Mouse (Mus musculus) CH12.LX (cell line): ENCODE measurements around the gene Caln1. TPM values are rescaled to one million over a fixed set of nuclear protein-coding genes. Genes with fewer than 3 reads are reported as not detected.

Experiments
- DNase-seq: peaks from one replicate; pipeline ENCODE4 v3.0.0-alpha.2; 2013; ENCODE audit errors: extremely low read depth
- H3K27ac ChIP-seq: 2 replicates; pipeline ENCODE4 v1.5.1; 2012; ENCODE audit warnings: low read depth, mild to moderate bottlenecking, control low read depth, moderate library complexity; ENCODE audit not compliant: insufficient read depth
- H3K27me3 ChIP-seq: replicated peaks from 2 replicates; pipeline ENCODE3; 2012; ENCODE audit warnings: inconsistent platforms
- H3K36me3 ChIP-seq, 2 experiments: replicated peaks in 1 of 2; 2 replicates each; pipeline versions ENCODE3 to v1.6.1; 2012; ENCODE audit warnings: inconsistent platforms in 1 of 2, low read length in 1 of 2, mild to moderate bottlenecking in 1 of 2, mixed read lengths in 1 of 2, moderate library complexity in 1 of 2; ENCODE audit not compliant: control insufficient read depth in 1 of 2, insufficient read depth in 1 of 2
- H3K4me1 ChIP-seq, 2 experiments: 2 replicates each; pipeline ENCODE4 v1.6.1; 2012; ENCODE audit warnings: inconsistent platforms in 1 of 2, moderate library complexity in 1 of 2; ENCODE audit not compliant: insufficient read depth in 2 of 2, control insufficient read depth in 1 of 2
- H3K4me2 ChIP-seq: 2 replicates; pipeline ENCODE4 v1.6.1; 2012; ENCODE audit warnings: low read depth, mild to moderate bottlenecking, control low read depth; ENCODE audit not compliant: poor library complexity, insufficient read depth, severe bottlenecking
- H3K4me3 ChIP-seq, 3 experiments: fragments of 150-350 bp in 1 of 3; sonication (generic) in 1 of 3; replicated peaks in 1 of 3; 2 replicates each; pipeline versions ENCODE3 to v1.5.1; 2011 to 2012; ENCODE audit warnings: low read depth in 2 of 3, low read length in 2 of 3, mild to moderate bottlenecking in 2 of 3, moderate library complexity in 2 of 3, control low read depth in 1 of 3, improper control_type of control experiment in 1 of 3, inconsistent platforms in 1 of 3, mixed read lengths in 1 of 3; ENCODE audit not compliant: poor library complexity in 1 of 3
- H3K79me2 ChIP-seq: replicated peaks from 2 replicates; pipeline ENCODE4 v1.6.1; 2012; ENCODE audit warnings: mild to moderate bottlenecking, moderate library complexity; ENCODE audit not compliant: control insufficient read depth, poor library complexity, insufficient read depth, severe bottlenecking; ENCODE audit errors: extremely low read depth
- H3K9ac ChIP-seq: 2 replicates; pipeline ENCODE4 v1.6.1; 2012; ENCODE audit warnings: low read depth, mild to moderate bottlenecking, control low read depth, moderate library complexity; ENCODE audit not compliant: insufficient read depth
- H3K9me3 ChIP-seq: replicated peaks from 2 replicates; pipeline ENCODE3; 2012; ENCODE audit warnings: low read length, inconsistent platforms, mixed read lengths
- CHD1 ChIP-seq: IDR thresholded peaks from 2 replicates; pipeline ENCODE4 v1.6.1; 2012; ENCODE audit warnings: low read depth, low read length, improper control_type of control experiment, inconsistent platforms
- CHD2 ChIP-seq: IDR thresholded peaks from 2 replicates; pipeline ENCODE4 v1.6.1; 2011; ENCODE audit warnings: low read length, improper control_type of control experiment
- E2F4 ChIP-seq: IDR thresholded peaks from 2 replicates; pipeline ENCODE4 v1.6.1; 2011; ENCODE audit warnings: low read depth, low read length, improper control_type of control experiment; ENCODE audit not compliant: insufficient replicate concordance
- ETS1 ChIP-seq: conservative IDR thresholded peaks from 2 replicates; pipeline ENCODE4 v1.6.1; 2012; ENCODE audit warnings: low read depth, mild to moderate bottlenecking, inconsistent platforms, low read length, improper control_type of control experiment, moderate library complexity
- GABPA ChIP-seq: IDR thresholded peaks from 2 replicates; pipeline ENCODE4 v1.6.1; 2012; ENCODE audit warnings: low read depth, low read length, improper control_type of control experiment, inconsistent platforms; ENCODE audit not compliant: insufficient replicate concordance
- HCFC1 ChIP-seq: IDR thresholded peaks from 2 replicates; pipeline ENCODE4 v1.6.1; 2012; ENCODE audit warnings: low read depth, mild to moderate bottlenecking, inconsistent platforms, low read length, improper control_type of control experiment
- JUN ChIP-seq: IDR thresholded peaks from 2 replicates; pipeline ENCODE4 v1.6.1; 2011; ENCODE audit warnings: low read depth, mild to moderate bottlenecking, low read length, improper control_type of control experiment, moderate library complexity; ENCODE audit not compliant: insufficient read depth
- JUND ChIP-seq: conservative IDR thresholded peaks from 2 replicates; pipeline ENCODE4 v1.6.1; 2011; ENCODE audit warnings: low read depth, low read length, improper control_type of control experiment
- MAFK ChIP-seq: IDR thresholded peaks from 2 replicates; pipeline ENCODE4 v1.6.1; 2011; ENCODE audit warnings: low read length, improper control_type of control experiment; ENCODE audit not compliant: insufficient replicate concordance
- MAX ChIP-seq: IDR thresholded peaks from 2 replicates; pipeline ENCODE4 v1.6.1; 2011; ENCODE audit warnings: low read length, improper control_type of control experiment
- MAZ ChIP-seq: IDR thresholded peaks from 2 replicates; pipeline ENCODE4 v1.6.1; 2012; ENCODE audit warnings: low read depth, mild to moderate bottlenecking, inconsistent platforms, low read length, improper control_type of control experiment, moderate library complexity
- MEF2A ChIP-seq: IDR thresholded peaks from 2 replicates; pipeline ENCODE4 v1.6.1; 2014; ENCODE audit warnings: low read depth, mild to moderate bottlenecking, inconsistent platforms, low read length, improper control_type of control experiment, borderline replicate concordance
- MYC ChIP-seq: IDR thresholded peaks from 2 replicates; pipeline ENCODE4 v1.6.1; 2011; ENCODE audit warnings: low read depth, mild to moderate bottlenecking, improper control_type of control experiment, low read length
- NELFE ChIP-seq: IDR thresholded peaks from 2 replicates; pipeline ENCODE4 v1.6.1; 2011; ENCODE audit warnings: low read depth, low read length, improper control_type of control experiment
- PAX5 ChIP-seq: IDR thresholded peaks from 2 replicates; pipeline ENCODE4 v1.6.1; 2012; ENCODE audit warnings: low read length, inconsistent platforms, mixed read lengths
- POLR2A ChIP-seq: IDR thresholded peaks from 2 replicates; pipeline ENCODE4 v1.6.1; 2011; ENCODE audit warnings: low read depth, mild to moderate bottlenecking, improper control_type of control experiment, low read length
- RAD21 ChIP-seq: IDR thresholded peaks from 2 replicates; pipeline ENCODE4 v1.6.1; 2011; ENCODE audit warnings: low read depth, mild to moderate bottlenecking, low read length, improper control_type of control experiment, moderate library complexity
- RCOR1 ChIP-seq: conservative IDR thresholded peaks from 2 replicates; pipeline ENCODE4 v1.6.1; 2012; ENCODE audit warnings: low read depth, mild to moderate bottlenecking, inconsistent platforms, low read length, improper control_type of control experiment
- SMC3 ChIP-seq: IDR thresholded peaks from 2 replicates; pipeline ENCODE4 v1.6.1; 2011; ENCODE audit warnings: low read depth, low read length, improper control_type of control experiment
- USF2 ChIP-seq: conservative IDR thresholded peaks from 2 replicates; pipeline ENCODE4 v1.6.1; 2011; ENCODE audit warnings: low read depth, low read length, improper control_type of control experiment
- ZKSCAN1 ChIP-seq: IDR thresholded peaks from 2 replicates; pipeline ENCODE4 v1.6.1; 2012; ENCODE audit warnings: low read depth, inconsistent platforms, low read length, improper control_type of control experiment, borderline replicate concordance
- ZMIZ1 ChIP-seq: IDR thresholded peaks from 2 replicates; pipeline ENCODE4 v1.6.1; 2012; ENCODE audit warnings: low read depth, mild to moderate bottlenecking, inconsistent platforms, low read length, improper control_type of control experiment
- dilution Hi-C: fragments of 300-500 bp; cut with MboI; formaldehyde crosslinking; loops from 2 replicates; pipeline ENCODE4 v1.14.3; 2020; ENCODE audit warnings: low sequenced_read_pairs; ENCODE audit not compliant: extremely low pct_unique_long_range_greater_than_20kb, extremely low pct_ligation_motif_present
- in situ Hi-C: fragments of 300-500 bp; cut with MboI; formaldehyde crosslinking; loops from 3 replicates; pipeline ENCODE4 v1.14.3; 2019; ENCODE audit warnings: low sequenced_read_pairs, low pct_ligation_motif_present, low pct_unique_long_range_greater_than_20kb, mixed read lengths
- polyA plus RNA-seq: library from polyadenylated mRNA; unstranded; fragments of >175 nt; gene quantifications from 2 replicates; pipeline ENCODE4 v1.2.1, GENCODE M21; 2012; ENCODE audit warnings: low read depth; ENCODE audit not compliant: insufficient read length
- total RNA-seq, 2 experiments: library from RNA; depleted of rRNA; stranded (reverse); fragments of 300-350 nt in 1 of 2; fragments of >200 nt in 1 of 2; gene quantifications; 2 replicates each; pipeline ENCODE4 v1.2.3; 2012 to 2014

Gene Caln1
- total and polyA plus RNA-seq, 3 experiments, result under 0.01 TPM; not detected in 2

- Histone ChIP-seq H3K4me1 (no peaks in the 10 kb centered on the region), H3K79me2 (no peaks in the 10 kb centered on the region), H3K27ac (no peak overlapping the region), H3K4me3 (no peak overlapping the region), H3K4me2 (no peak overlapping the region), H3K36me3 (no peaks in the 10 kb centered on the region), H3K9ac (no peak overlapping the region), H3K27me3 (peaks cover 2% of the 10 kb centered on the region), H3K9me3 (peaks cover 38% of the 10 kb centered on the region)
- DNase-seq, result no peak
- no peak for TF ChIP-seq E2F4
- TF ChIP-seq MAX, result no peak
- TF ChIP-seq USF2, result no peak
- no peak for TF ChIP-seq RCOR1
- no peak for TF ChIP-seq CHD2
- TF ChIP-seq MYC, result no peak
- TF ChIP-seq PAX5, result no peak
- TF ChIP-seq CHD1, result no peak
- TF ChIP-seq MEF2A, result no peak
- TF ChIP-seq POLR2A, result no peak
- no peak for TF ChIP-seq RAD21
- TF ChIP-seq JUN, result no peak
- no peak for TF ChIP-seq ZMIZ1
- no peak for TF ChIP-seq HCFC1
- dilution Hi-C loops (no loop called here), in situ Hi-C loops (no loop called here)
These were observed 88.8 kb downstream of the Caln1 start for GRCm38 (mm10) chr5:130458076-130458475.

GRCm38 (mm10) chr5:130472209-130472608 is 103.0 kb downstream of the Caln1 start:
- no peak overlapping the region for H3K27ac ChIP-seq
- DNase-seq, result no peak
- dilution Hi-C loops, result no loop called here
- no peaks in the 10 kb centered on the region for H3K27me3 ChIP-seq
- TF ChIP-seq NELFE, result no peak
- TF ChIP-seq MAZ, result no peak
- TF ChIP-seq JUND, result no peak
- no peak for TF ChIP-seq MAFK
- no peak for TF ChIP-seq PAX5
- TF ChIP-seq SMC3, result no peak
- TF ChIP-seq GABPA, result no peak
- TF ChIP-seq CHD2, result no peak
- no peak for TF ChIP-seq ZKSCAN1
- no peak for TF ChIP-seq ETS1
- TF ChIP-seq E2F4, result no peak
- peaks cover 44% of the 10 kb centered on the region for H3K9me3 ChIP-seq
- no peaks in the 10 kb centered on the region for H3K79me2 ChIP-seq
- no peak overlapping the region for H3K9ac ChIP-seq
- no peak overlapping the region for H3K4me3 ChIP-seq
- H3K4me1 ChIP-seq, result peaks cover 0 to 4% of the 10 kb centered on the region in 2 experiments; a peak in 1 of 4 replicates
- no peaks in the 10 kb centered on the region for H3K36me3 ChIP-seq
- H3K4me2 ChIP-seq, result no peak overlapping the region
- in situ Hi-C loops, result no loop called here
